Mouse (Mus musculus) olfactory bulb, adult 2 months (tissue): Measurements from ENCODE around the gene Mical1.

Source experiments
- CTCF ChIP-seq: fragments of 200-500 bp; IDR thresholded peaks from 2 replicates; pipeline ENCODE4 v1.5.1; 2012; ENCODE audit warnings: low read depth, mild to moderate bottlenecking, low read length, moderate library complexity; ENCODE audit not compliant: insufficient read depth
- POLR2A ChIP-seq: fragments of 200-500 bp; IDR thresholded peaks from 2 replicates; pipeline ENCODE4 v1.6.1; 2012; ENCODE audit warnings: mild to moderate bottlenecking, low read depth, low read length, moderate library complexity; ENCODE audit not compliant: insufficient read depth

- no peak for TF ChIP-seq CTCF
- no peak for TF ChIP-seq POLR2A
These were observed 38.2 kb downstream of the Mical1 start for GRCm38 (mm10) chr10:41514301-41514700.
